Mouse (Mus musculus): ENCODE results near the gene Usp35.

GRCm38 (mm10) chr7:97324342-97324741 lies 7.5 kb downstream of the Usp35 start:
- TF ChIP-seq CTCF (IDR thresholded peaks at IDR 0.05; ENCODE audit: low read depth, low read length) (no peak), POLR2A (IDR thresholded peaks at IDR 0.05; ENCODE audit: extremely low read depth, insufficient read depth, low read length) (no peak)

All from liver, adult 2 months (tissue).